Mouse (Mus musculus) urinary bladder, postnatal 14 days (tissue): ENCODE results near the gene Ntpcr.
A peak's percentile ranks its signal among the peaks of the same experiment; 100 is the strongest.

Source experiments
- DNase-seq: peaks from one replicate; pipeline ENCODE4 v3.0.0; 2021; ENCODE audit warnings: low spot score

Ntpcr gene

DNA sequence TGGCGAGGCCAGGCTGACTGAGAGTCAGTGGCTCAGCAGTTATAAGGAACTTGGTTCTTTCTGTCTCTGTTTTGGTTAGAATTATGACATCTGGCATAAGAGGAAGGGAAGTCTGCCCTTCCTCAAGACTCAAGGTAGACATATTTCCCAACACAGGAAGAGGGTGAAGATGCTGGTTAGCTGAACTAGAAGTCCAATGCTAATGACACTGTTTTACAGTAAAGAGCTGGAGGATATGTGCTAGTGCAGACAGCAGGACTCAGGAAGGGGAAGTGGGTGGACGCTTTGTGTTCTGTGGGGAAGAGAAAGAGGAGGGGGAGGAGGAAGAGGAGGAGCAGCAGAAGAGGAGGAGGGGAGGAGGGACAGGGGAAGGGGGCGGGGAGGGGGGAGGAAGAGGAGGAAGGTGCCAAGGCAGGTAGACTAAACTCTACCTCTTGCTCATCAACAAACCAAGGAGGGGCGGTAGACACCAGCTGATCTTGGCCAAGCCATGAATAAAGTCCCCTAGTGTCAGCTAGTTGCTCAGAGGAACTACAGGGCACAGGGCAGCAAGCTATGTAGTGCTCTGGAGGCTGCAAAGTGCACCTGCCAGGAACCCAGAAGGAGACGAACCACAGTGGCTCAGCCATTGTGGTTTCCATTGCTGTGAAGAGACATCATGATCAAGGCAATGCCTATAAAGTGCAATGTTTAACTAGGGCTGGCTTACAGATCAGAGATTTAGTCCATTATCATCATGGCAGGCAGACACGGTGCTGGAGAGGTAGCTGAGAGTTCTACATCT is 4.5 kb upstream of the Ntpcr start:
- no peak for DNase-seq

- DNase-seq: no peak
Measured at GRCm38 (mm10) chr8:125726143-125726542, 3.6 kb upstream of the Ntpcr start.

GRCm38 (mm10) chr8:125726986-125727385 is 2.8 kb upstream of the Ntpcr start:
- no peak for DNase-seq

DNA sequence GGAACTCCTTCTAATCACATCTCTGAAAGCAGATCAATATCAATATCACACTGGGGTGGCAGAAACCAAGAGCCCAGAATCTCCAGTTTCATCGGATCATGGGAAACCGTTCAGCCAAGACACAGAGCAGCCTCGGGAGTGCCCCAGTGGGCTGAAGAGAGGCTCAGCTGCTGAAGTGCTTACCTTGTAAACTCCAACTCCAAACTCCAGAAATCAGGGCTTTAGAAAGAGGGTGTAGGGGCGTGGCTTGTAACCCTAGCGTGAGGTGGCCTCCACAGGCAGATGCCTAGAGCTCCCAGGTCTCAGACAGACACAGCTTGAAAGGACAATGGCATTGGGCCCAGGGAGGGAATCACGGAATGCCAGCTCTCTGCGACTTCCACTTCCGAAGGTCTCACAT is 2.0 kb upstream of the Ntpcr start:
- no peak for DNase-seq

- DNase-seq: peak; percentile 89
Measured at GRCm38 (mm10) chr8:125733964-125734956, 4.5 kb downstream of the Ntpcr start.

GRCm38 (mm10) chr8:125738956-125739355 is 9.2 kb downstream of the Ntpcr start:
- no peak for DNase-seq

DNA sequence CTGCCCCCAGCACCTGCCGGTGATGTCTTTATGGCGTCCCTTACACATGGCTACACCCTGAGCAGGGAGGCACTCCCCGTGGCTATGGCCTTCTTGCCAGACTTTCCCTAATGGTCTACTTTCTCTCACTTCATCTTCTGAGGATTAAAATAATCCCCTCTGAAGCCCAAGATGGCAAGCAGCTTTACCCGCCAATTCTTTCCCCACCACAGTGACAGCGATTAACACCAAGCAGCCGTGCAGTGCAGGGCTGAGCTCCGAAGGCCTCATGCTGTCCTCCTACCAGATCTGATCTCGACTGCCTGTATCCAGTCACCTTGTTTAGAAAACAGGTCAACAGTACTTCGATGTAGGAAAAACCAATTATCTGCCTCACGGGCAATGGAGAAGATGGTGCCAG is 10.9 kb downstream of the Ntpcr start:
- DNase-seq: no peak

DNA sequence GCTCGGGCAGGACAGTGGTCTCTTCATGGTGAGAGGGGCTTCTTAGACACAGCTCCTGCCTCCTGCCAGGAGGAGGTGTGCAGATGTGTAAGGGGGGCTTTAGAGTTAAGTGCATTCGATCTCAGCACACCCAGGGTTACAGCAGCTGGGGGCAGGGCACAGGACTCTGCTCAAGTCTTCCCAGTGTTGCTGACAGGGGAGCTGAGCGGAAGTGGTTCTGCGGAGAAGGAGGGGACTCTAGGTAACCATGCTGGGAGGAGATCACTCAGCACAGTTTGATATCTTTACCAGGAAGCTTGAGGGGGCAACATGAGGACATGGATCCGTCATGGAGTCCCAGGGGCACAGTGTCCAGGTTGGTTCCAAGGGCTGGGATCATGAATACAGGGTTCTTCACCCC is 11.6 kb downstream of the Ntpcr start:
- no peak for DNase-seq

GRCm38 (mm10) chr8:125741855-125742254 is 12.1 kb downstream of the Ntpcr start:
- peak; percentile 28 for DNase-seq

- no peak for DNase-seq
Measured at GRCm38 (mm10) chr8:125742406-125742805, 12.6 kb downstream of the Ntpcr start.

GRCm38 (mm10) chr8:125744914-125745576 is 15.3 kb downstream of the Ntpcr start:
- no peak for DNase-seq

- DNase-seq: no peak
Measured at GRCm38 (mm10) chr8:125747390-125747789, 17.6 kb downstream of the Ntpcr start.

DNA sequence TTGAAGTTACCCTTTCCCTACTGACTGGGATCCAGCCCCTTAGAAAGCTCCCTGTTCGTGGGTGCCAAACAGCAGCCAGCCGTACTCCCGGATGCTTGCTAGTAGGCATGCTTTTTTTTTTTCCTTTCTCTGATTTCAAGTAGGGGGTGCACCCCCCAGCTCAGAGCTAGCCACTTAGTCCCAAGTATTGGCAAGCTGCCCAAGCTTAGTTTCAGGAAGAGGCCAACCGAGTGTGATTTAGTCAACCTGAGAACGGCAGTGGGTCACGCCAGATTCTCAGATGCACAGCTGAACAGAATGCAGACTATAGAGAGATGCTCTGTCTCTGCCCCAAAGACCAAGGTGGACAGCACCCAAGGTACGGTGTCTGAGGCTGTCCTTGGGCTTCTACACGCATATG is 21.1 kb downstream of the Ntpcr start:
- no peak for DNase-seq

- no peak for DNase-seq
Measured at GRCm38 (mm10) chr8:125755896-125756295, 26.1 kb downstream of the Ntpcr start.

GRCm38 (mm10) chr8:125756391-125757105 is 26.8 kb downstream of the Ntpcr start:
- no peak for DNase-seq

DNA sequence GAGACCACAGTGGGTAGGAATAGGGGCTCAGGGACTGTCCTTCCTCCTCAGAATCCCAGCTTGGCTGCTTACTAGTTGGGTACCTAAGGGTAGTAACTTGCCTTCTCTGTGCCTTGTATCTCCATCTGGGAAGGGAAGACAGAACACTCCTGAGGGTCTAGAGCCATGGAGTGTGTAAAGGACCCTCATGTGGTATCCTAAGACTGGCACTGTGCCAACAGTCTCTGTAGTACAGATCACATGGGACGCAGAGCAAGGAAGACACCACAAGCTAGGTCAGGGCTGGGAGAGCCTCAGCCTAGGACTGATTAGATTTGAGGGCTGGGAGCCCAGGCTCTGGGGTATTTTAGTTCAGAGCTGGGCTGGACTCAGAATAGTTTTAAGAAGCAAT is 27.3 kb downstream of the Ntpcr start:
- no peak for DNase-seq

DNA sequence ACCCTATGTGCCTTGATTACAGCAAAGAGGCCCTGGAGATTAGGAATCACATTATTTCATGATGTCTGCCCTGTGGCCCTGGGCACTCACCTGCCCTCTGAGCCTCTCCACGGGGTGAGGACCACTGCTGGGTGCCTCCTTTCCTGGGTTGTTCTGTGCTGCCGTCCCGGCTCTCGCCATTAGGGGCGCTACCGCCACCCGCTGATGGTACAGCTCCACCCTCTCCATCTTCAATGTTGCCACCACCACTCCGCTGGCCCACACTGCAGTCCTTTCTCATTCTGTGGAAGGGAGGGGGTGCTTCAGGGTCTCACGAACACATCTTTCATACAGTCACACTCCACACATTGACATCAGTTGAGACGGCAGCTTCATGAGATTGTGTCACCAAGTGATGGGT is 29.3 kb downstream of the Ntpcr start:
- no peak for DNase-seq

DNA sequence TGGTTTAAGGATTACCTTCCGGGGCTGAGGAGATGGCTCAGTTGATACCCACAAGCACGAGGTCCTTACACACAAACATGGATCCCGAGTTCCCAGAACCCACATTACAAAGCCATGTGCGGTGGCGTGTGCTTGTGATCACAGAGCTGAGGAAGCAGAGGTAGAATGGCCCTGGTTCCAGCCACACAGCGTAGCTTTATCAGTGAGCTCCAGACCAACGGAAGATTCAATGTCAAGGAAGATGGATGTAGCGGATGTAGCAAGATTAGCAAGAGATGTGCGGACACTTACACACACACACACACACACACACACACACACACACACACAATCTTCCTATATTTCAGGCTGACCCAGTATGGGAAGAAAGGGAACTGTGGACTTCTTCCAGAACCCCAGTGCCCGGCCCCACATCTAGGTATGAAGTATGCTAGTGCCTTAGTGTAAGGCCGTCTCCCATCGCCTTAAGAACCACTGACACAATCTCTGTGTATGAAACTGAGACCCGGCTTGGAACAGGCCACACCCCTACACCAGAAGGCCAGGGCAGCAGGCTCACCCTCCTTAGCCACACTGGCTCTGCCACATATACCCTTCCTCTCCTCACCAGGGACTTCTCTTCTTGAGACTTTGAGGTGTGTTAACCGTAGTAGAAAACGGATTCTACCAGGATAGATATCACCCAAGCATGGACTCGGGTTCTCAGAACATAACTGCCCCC is 33.5 kb downstream of the Ntpcr start:
- no peak for DNase-seq

DNA sequence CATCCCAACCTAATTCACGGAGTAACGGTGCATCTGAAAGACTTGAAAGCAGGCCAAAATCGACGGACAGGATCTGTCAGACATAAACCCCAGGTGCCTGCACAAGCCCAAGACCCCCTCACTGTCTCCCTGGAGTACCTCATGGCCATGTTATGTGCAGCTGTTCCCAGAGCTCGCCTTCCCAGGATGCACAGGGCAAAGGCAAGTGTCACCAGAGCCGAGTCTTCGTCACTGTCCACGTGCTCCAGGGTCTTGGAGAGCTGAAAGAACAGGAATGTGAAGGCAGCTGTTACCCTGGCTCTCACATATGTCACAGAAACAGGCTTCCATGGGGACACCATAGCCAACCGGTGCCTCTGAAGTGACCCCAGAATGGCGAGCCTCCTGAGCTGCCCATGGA is 38.3 kb downstream of the Ntpcr start:
- no peak for DNase-seq

DNA sequence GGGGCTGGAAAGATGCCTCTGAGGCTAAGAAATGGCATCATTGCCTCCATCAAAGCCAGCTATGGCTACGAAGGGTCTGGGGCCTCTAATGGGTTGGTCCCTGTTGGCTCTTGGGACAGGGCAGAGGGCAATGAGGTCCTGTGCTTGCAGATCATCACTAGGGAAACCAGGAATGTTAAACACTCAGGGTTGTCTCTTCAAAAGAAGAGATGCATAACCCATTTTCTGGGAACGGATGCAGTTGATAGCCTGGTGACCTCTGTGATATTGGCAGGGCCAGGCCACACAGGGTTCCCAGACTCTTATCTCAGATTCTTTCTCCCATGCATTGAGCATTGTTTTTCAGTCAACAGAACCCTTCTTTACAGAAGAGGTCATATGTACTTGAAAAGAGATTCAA is 42.5 kb downstream of the Ntpcr start:
- DNase-seq: no peak

- DNase-seq: no peak
Measured at GRCm38 (mm10) chr8:125773281-125773803, 43.6 kb downstream of the Ntpcr start.
